8 mouse cellular contexts compared by ENCODE assay signal in the genomic region with DNA sequence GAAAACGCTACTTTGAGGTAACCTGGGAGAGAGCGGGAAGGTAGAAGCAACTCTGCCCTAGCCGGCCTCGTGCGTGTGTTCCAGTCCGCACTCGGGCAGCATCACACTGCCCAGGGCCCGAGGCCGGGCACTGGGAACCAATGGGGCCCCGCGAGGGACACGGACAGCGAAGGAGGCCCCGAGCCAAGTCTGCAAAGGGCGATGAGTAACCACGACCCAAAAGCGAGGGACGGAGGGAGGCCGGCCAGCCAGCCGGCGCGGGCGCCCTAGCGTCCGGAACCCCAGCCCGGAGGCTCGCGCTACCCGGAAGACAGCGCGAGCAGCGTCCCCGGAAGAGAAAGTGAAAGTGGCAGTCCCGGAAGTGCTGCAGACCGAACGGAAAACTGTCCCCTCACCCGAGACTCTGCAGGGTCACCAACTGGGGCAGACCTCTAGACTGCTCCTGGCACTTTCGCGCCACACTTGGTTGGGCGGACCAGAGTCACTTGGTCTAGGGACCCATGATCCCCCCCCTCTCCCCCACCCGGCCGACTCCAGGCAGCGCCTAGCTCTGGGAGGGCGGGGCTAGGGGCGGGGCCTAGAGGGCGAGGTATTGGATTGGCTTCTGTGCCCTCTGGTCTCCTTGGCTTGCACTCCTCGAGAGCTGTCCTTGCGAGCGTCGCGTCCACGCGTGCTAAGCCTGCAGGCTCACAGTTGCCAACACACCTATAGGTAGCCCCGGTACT. TPM values are rescaled to one million over a fixed set of nuclear protein-coding genes. Genes with fewer than 3 reads are reported as not detected.
DNase-seq lines count a peak whose midpoint lies in the region; ATAC-seq lines count a peak whose summit lies in the region.

Gene Rbck1 (minus strand): TSS at position 553 of the 725 bp plus-strand sequence.

- WGBS in hindbrain, embryonic 11.5 days, result under 1% methylated on average over 54 of the region's 54 CpGs

- H3K27me3 ChIP-seq in hindbrain, embryonic 11.5 days (ENCODE audit: control insufficient read depth, insufficient read depth, low read length), result no peaks in the 10 kb centered on the region

- peak within 1 kb of the TSS; percentile 67 for H3K27ac ChIP-seq in hindbrain, embryonic 11.5 days (ENCODE audit: low read depth, low read length)

- peak within 1 kb of the TSS; percentile 75 for H3K4me3 ChIP-seq in hindbrain, embryonic 11.5 days (ENCODE audit: low read depth, low read length)

- no peaks in the 10 kb centered on the region for H3K9me3 ChIP-seq in hindbrain, embryonic 11.5 days (ENCODE audit: control insufficient read depth, low read length)

- peak within 1 kb of the TSS; percentile 86 for H3K4me2 ChIP-seq in hindbrain, embryonic 11.5 days (replicated peaks; ENCODE audit: low read depth, low read length)

- H3K9ac ChIP-seq in hindbrain, embryonic 11.5 days (ENCODE audit: low read depth, low read length), result peak within 1 kb of the TSS; percentile 76

- H3K4me1 ChIP-seq in hindbrain, embryonic 11.5 days (replicated peaks; ENCODE audit: control insufficient read depth, insufficient read depth, low read length), result peaks cover 7% of the 10 kb centered on the region

- peak; percentile 94 for DNase-seq in MN1 (ENCODE audit: low spot score)
- peak; percentile 90 for DNase-seq in cerebellum, adult 8-10 months
- peak; percentile 84 for DNase-seq in frontal cortex, adult 2 months (ENCODE audit: extremely low spot score in 1 of 2, low spot score in 1 of 2)
- peak; percentile 93 for DNase-seq in hindbrain, embryonic 11.5 days (ENCODE audit: low spot score)
- peak; percentile 86 to 87 for DNase-seq in layer of hippocampus, postnatal 10 days (ENCODE audit: low spot score in 2 of 2)
- DNase-seq in lung, postnatal 10 days, result peak; percentile 92
- DNase-seq in ovary, postnatal 36 days (ENCODE audit: low spot score), result peak; percentile 85
- peak; percentile 87 for DNase-seq in thymus, postnatal 25 days

- ATAC-seq in hindbrain, embryonic 11.5 days (ENCODE audit: low FRiP score), result peak; percentile 97

- H3K36me3 ChIP-seq in hindbrain, embryonic 11.5 days (ENCODE audit: control insufficient read depth, insufficient read depth, low read length), result no peaks in the 10 kb centered on the region

RNA-seq across cellular contexts. Expression of gene Rbck1, which starts in this region (rescaled TPM):
- 209 and 246 TPM in 2 replicates for polyA plus RNA-seq in frontal cortex, adult 2 months (2012; rRNA removed)
- polyA plus RNA-seq in hindbrain, embryonic 11.5 days (2014; fragmentation: Nextera tagmentation; extraction: Ambion mirVana), result 64.7 and 70.6 TPM in 2 replicates
- 100 to 1,000 TPM; 101 to 102 TPM for total RNA-seq in layer of hippocampus, postnatal 10 days (2021)

Comparison
In these comparisons a context has a peak if more than half of its experiments do, and no peak if none do; other contexts are left out.
1. Peak in every context shown above with its lines: DNase-seq, ATAC-seq, H3K4me3 ChIP-seq and H3K27ac ChIP-seq.